Comparison of ENCODE assay signal across 24 mouse cellular contexts in genomic region chr2:77522223-77522622, GRCm38 (mm10).
DNase-seq lines count a peak whose midpoint lies in the region; ATAC-seq and TF ChIP-seq lines count a peak whose summit lies in the region.
"Had no signal": no experiment of that assay in that cellular context is flagged by ENCODE, and none has a peak within 500 bp of the region (broad histone marks: within the 10 kb centered on the region; RNA-seq: fewer than 3 reads in every experiment).

No protein-coding gene starts in this region.

- no peak overlapping the region for H3K4me2 ChIP-seq in intestine, postnatal 0 days (replicated peaks; ENCODE audit: low read depth)
- no peak overlapping the region for H3K4me2 ChIP-seq in stomach, embryonic 15.5 days
- H3K4me2 ChIP-seq: heart, embryonic 15.5 days; hindbrain, embryonic 13.5 days; liver, embryonic 13.5 days; midbrain, embryonic 12.5 days; neural tube, embryonic 15.5 days had no signal

- H3K4me3 ChIP-seq in liver, adult 2 months (ENCODE audit: insufficient read depth, low read depth, low read length): no peak overlapping the region
- no peak overlapping the region for H3K4me3 ChIP-seq in intestine, postnatal 0 days (ENCODE audit: low read depth, low read length)
- no peak overlapping the region for H3K4me3 ChIP-seq in stomach, embryonic 15.5 days (replicated peaks)
- H3K4me3 ChIP-seq: embryonic facial prominence, embryonic 10.5 days; heart, adult 2 months; heart, embryonic 15.5 days; hindbrain, embryonic 13.5 days; limb, embryonic 10.5 days; liver, embryonic 13.5 days; midbrain, embryonic 12.5 days; neural tube, embryonic 15.5 days had no signal

- no peaks in the 10 kb centered on the region for H3K36me3 ChIP-seq in liver, adult 2 months (ENCODE audit: control insufficient read depth, insufficient read depth, low read length)
- no peaks in the 10 kb centered on the region for H3K36me3 ChIP-seq in intestine, postnatal 0 days (ENCODE audit: control insufficient read depth, insufficient read depth)
- H3K36me3 ChIP-seq in stomach, embryonic 15.5 days: no peaks in the 10 kb centered on the region
- H3K36me3 ChIP-seq: embryonic facial prominence, embryonic 10.5 days; heart, embryonic 15.5 days; hindbrain, embryonic 13.5 days; limb, embryonic 10.5 days; liver, embryonic 13.5 days; midbrain, embryonic 12.5 days; neural tube, embryonic 15.5 days had no signal

- WGBS in liver, adult 2 months: 16% methylated on average over 4 of the region's 4 CpGs
- 40% methylated on average over 4 of the region's 4 CpGs for WGBS in intestine, postnatal 0 days
- WGBS in stomach, embryonic 15.5 days: 50% methylated on average over 4 of the region's 4 CpGs

- peak; percentile 52 for DNase-seq in heart, adult 11 months
- no peak for DNase-seq in heart, adult 8-10 months (ENCODE audit: low spot score)
- peak; percentile 92 for DNase-seq in liver, adult 2 months (ENCODE audit: extremely low read depth, low read depth, low spot score)
- no peak for DNase-seq in liver
- no peak for DNase-seq in urinary bladder, postnatal 10 days (ENCODE audit: low spot score)
- DNase-seq in embryo, embryonic 10.5 days (ENCODE audit: low spot score): no peak
- DNase-seq: adrenal gland, postnatal 14 days; cerebellum, adult 9-10 months; gastrocnemius, postnatal 25 days; heart, adult 2 months; heart, postnatal 36 days; liver, embryonic 13.5 days; lung, postnatal 10 days; thymus, postnatal 14 days had no signal

- H3K9ac ChIP-seq in liver, adult 2 months (ENCODE audit: low read depth, low read length): no peak overlapping the region
- H3K9ac ChIP-seq in intestine, postnatal 0 days (ENCODE audit: low read depth, low read length): no peak overlapping the region
- H3K9ac ChIP-seq in stomach, embryonic 15.5 days: no peak overlapping the region
- H3K9ac ChIP-seq: heart, embryonic 15.5 days; hindbrain, embryonic 13.5 days; liver, embryonic 13.5 days; midbrain, embryonic 12.5 days; neural tube, embryonic 15.5 days had no signal

- TF ChIP-seq CTCF in liver, adult 2 months (IDR thresholded peaks at IDR 0.05; ENCODE audit: low read depth, low read length): no peak
- TF ChIP-seq CTCF in intestine, postnatal 0 days (IDR thresholded peaks at IDR 0.05; ENCODE audit: low read depth): no peak

- H3K27me3 ChIP-seq in liver, adult 2 months (ENCODE audit: control insufficient read depth, insufficient read depth, low read length): no peaks in the 10 kb centered on the region
- H3K27me3 ChIP-seq in intestine, postnatal 0 days (replicated peaks; ENCODE audit: control insufficient read depth, insufficient read depth, low read length): no peaks in the 10 kb centered on the region
- H3K27me3 ChIP-seq in stomach, embryonic 15.5 days (replicated peaks): no peaks in the 10 kb centered on the region
- H3K27me3 ChIP-seq: heart, embryonic 15.5 days; liver, embryonic 13.5 days; neural tube, embryonic 15.5 days had no signal

- H3K27ac ChIP-seq in liver, adult 2 months (replicated peaks; ENCODE audit: insufficient read depth, low read depth, low read length): no peak overlapping the region
- peak overlapping the region; percentile 60 for H3K27ac ChIP-seq in intestine, postnatal 0 days (ENCODE audit: low read depth, low read length)
- no peak overlapping the region for H3K27ac ChIP-seq in stomach, embryonic 15.5 days
- H3K27ac ChIP-seq: embryonic facial prominence, embryonic 10.5 days; heart, adult 2 months; heart, embryonic 15.5 days; hindbrain, embryonic 13.5 days; limb, embryonic 10.5 days; liver, embryonic 13.5 days; midbrain, embryonic 12.5 days; neural tube, embryonic 15.5 days had no signal

- H3K79me2 ChIP-seq in liver, adult 2 months (ENCODE audit: control insufficient read depth, insufficient read depth, low read length): peaks cover 3% of the 10 kb centered on the region; the same call in 1 of the 2 replicates

- peak; percentile 97 for ATAC-seq in intestine, postnatal 0 days
- peak; percentile 92 for ATAC-seq in stomach, embryonic 15.5 days (ENCODE audit: insufficient read depth, low FRiP score, low read depth)
- ATAC-seq: forebrain, embryonic 16.5 days; inflammation-experienced regulatory T-cells, adult 6 months had no signal

- TF ChIP-seq POLR2A in liver, adult 2 months (IDR thresholded peaks at IDR 0.05; ENCODE audit: extremely low read depth, insufficient read depth, low read length): no peak

- peaks cover 17% of the 10 kb centered on the region for H3K4me1 ChIP-seq in liver, adult 2 months (ENCODE audit: control insufficient read depth, insufficient read depth, low read length)
- H3K4me1 ChIP-seq in intestine, postnatal 0 days (replicated peaks; ENCODE audit: control insufficient read depth, insufficient read depth, low read length): no peaks in the 10 kb centered on the region
- H3K4me1 ChIP-seq in stomach, embryonic 15.5 days: peaks cover 3% of the 10 kb centered on the region; the same call in 1 of the 2 replicates

- no peaks in the 10 kb centered on the region for H3K9me3 ChIP-seq in intestine, postnatal 0 days (ENCODE audit: control insufficient read depth)
- no peaks in the 10 kb centered on the region for H3K9me3 ChIP-seq in stomach, embryonic 15.5 days
- H3K9me3 ChIP-seq: embryonic facial prominence, embryonic 10.5 days; heart, embryonic 15.5 days; hindbrain, embryonic 13.5 days; limb, embryonic 10.5 days; liver, embryonic 13.5 days; midbrain, embryonic 12.5 days; neural tube, embryonic 15.5 days had no signal

Comparison
In these comparisons a context has a peak if more than half of its experiments do, and no peak if none do; other contexts are left out.
1. DNase-seq: peak in heart, adult 11 months (single experiment) and liver, adult 2 months (single experiment); none in heart, adult 8-10 months (single experiment), liver (single experiment), urinary bladder, postnatal 10 days (single experiment) and embryo, embryonic 10.5 days (single experiment).